Mouse (Mus musculus) spleen, adult 12 weeks (tissue): ENCODE data around the gene Scube3.
A peak's percentile ranks its signal among the peaks of the same experiment; 100 is the strongest.

Experiments used
- DNase-seq: peaks from one replicate; pipeline ENCODE4 v3.0.0; 2022; ENCODE audit warnings: low spot score

Scube3 gene

GRCm38 (mm10) chr17:28133193-28133592 is 8.7 kb upstream of the Scube3 start:
- peak; percentile 11 for DNase-seq

- no peak for DNase-seq
Measured at GRCm38 (mm10) chr17:28135496-28135895, 6.4 kb upstream of the Scube3 start.

GRCm38 (mm10) chr17:28136266-28136665 is 5.7 kb upstream of the Scube3 start:
- no peak for DNase-seq

- no peak for DNase-seq
Measured at GRCm38 (mm10) chr17:28138013-28138412, 3.9 kb upstream of the Scube3 start.

GRCm38 (mm10) chr17:28138685-28139084 is 3.3 kb upstream of the Scube3 start:
- DNase-seq = no peak

GRCm38 (mm10) chr17:28140431-28141204 is 1.3 kb upstream of the Scube3 start:
- DNase-seq = no peak

- no peak for DNase-seq
Measured at GRCm38 (mm10) chr17:28141205-28141650, 713 bp upstream of the Scube3 start.

GRCm38 (mm10) chr17:28142700-28143610 is 1.0 kb downstream of the Scube3 start:
- DNase-seq = no peak

GRCm38 (mm10) chr17:28143751-28144150 is 1.8 kb downstream of the Scube3 start:
- DNase-seq = no peak

GRCm38 (mm10) chr17:28144241-28144640 is 2.3 kb downstream of the Scube3 start:
- DNase-seq = no peak

GRCm38 (mm10) chr17:28148288-28148687 is 6.3 kb downstream of the Scube3 start:
- no peak for DNase-seq

GRCm38 (mm10) chr17:28149734-28150133 is 7.8 kb downstream of the Scube3 start:
- DNase-seq = no peak

GRCm38 (mm10) chr17:28150456-28150855 is 8.5 kb downstream of the Scube3 start:
- no peak for DNase-seq

GRCm38 (mm10) chr17:28153095-28153494 is 11.2 kb downstream of the Scube3 start:
- no peak for DNase-seq

GRCm38 (mm10) chr17:28154970-28155369 is 13.0 kb downstream of the Scube3 start:
- no peak for DNase-seq

GRCm38 (mm10) chr17:28160361-28160760 is 18.4 kb downstream of the Scube3 start:
- DNase-seq = no peak

GRCm38 (mm10) chr17:28161310-28161881 is 19.5 kb downstream of the Scube3 start:
- DNase-seq = no peak

- peak; percentile 51 for DNase-seq
Measured at GRCm38 (mm10) chr17:28163666-28164065, 21.7 kb downstream of the Scube3 start.

- no peak for DNase-seq
Measured at GRCm38 (mm10) chr17:28170460-28171305, 28.7 kb downstream of the Scube3 start.

GRCm38 (mm10) chr17:28172690-28173089 is 30.7 kb downstream of the Scube3 start:
- DNase-seq = no peak

GRCm38 (mm10) chr17:28176775-28177539 is 35.0 kb downstream of the Scube3 start, which contains the start of gene Zfp523:
Gene Zfp523 (plus strand): TSS chr17:28177129.
- DNase-seq = peak; percentile 74
